Mouse (Mus musculus): ENCODE results near the gene BC049352. TPM values are rescaled to one million over a fixed set of nuclear protein-coding genes. Genes with fewer than 3 reads are reported as not detected.

Gene BC049352
- total and polyA plus RNA-seq, 3 experiments, result 0.17 TPM; not detected in 2

DNA sequence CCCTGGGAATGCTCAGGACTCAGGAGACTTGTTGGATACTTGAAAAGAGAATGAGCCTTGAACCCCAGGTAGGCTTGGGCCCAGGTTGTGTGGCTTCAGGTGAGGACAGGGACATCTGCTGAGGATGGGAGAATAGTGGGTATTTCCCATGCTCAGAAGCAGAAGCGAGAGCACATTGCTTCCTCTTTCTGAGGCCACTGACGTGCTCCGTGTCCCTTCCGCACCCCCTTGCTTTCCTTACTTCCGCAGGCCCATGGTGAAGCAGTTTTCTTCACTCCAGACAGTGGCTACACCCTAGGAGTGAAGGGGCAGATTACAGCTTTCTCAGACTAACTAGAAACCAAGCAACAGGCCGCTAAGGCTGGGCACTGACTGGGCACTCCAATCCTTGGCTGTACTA, 64.3 kb downstream of the BC049352 start (continued):
- TF ChIP-seq ZMIZ1 (IDR thresholded peaks at IDR 0.05; ENCODE audit: low read depth, low read length) (peak; percentile 55; the same call in 1 of the 2 replicates), CTCF (conservative IDR thresholded peaks at IDR 0.05 in 1 of 2, IDR thresholded peaks at IDR 0.05 in 1 of 2; ENCODE audit: low read depth in 2 of 2, low read length in 2 of 2) (no peak), MAZ (IDR thresholded peaks at IDR 0.05; ENCODE audit: low read depth, low read length) (peak; percentile 86), EP300 (IDR thresholded peaks at IDR 0.05; ENCODE audit: low read length) (peak; percentile 99), GABPA (IDR thresholded peaks at IDR 0.05; ENCODE audit: insufficient replicate concordance, low read depth, low read length) (no peak), ZC3H11A (IDR thresholded peaks at IDR 0.05; ENCODE audit: low read depth, low read length) (no peak)

DNA sequence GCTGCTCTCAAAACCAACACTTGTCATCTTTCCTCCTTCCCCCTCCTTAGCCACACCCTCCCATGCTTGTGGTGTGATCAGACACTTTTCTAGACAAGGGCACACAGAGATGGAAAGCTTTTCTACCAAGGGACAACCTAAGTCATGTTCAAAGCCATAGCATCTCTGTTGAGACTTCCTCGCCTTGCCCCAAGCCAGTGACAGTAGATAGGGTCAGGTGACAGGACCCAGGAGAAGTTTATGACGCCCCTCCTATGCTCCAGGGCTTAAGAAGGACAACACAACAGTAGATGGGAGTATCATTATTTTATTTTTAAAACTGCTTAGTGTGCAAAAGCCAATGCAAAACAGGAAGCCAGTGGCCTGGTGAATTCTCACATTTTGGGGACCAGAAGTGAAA, 65.7 kb downstream of the BC049352 start:
- Histone ChIP-seq H3K4me3 (replicated peaks in 1 of 3; ENCODE audit: low read depth in 2 of 3, low read length in 2 of 3, poor library complexity in 1 of 3) (no peak overlapping the region), H3K36me3 (replicated peaks in 1 of 2; ENCODE audit: control insufficient read depth in 1 of 2, insufficient read depth in 1 of 2, low read length in 1 of 2) (no peaks in the 10 kb centered on the region), H3K27ac (ENCODE audit: insufficient read depth, low read depth) (peak overlapping the region; percentile 78), H3K9me3 (replicated peaks; ENCODE audit: low read length) (no peaks in the 10 kb centered on the region), H3K9ac (ENCODE audit: insufficient read depth, low read depth) (no peak overlapping the region), H3K4me2 (ENCODE audit: insufficient read depth, low read depth, poor library complexity, severe bottlenecking) (no peak overlapping the region; the same call in 1 of the 2 replicates), H3K4me1 (ENCODE audit: control insufficient read depth in 1 of 2, insufficient read depth in 2 of 2) (peaks cover 59 to 99% of the 10 kb centered on the region in 2 experiments), H3K27me3 (replicated peaks) (no peaks in the 10 kb centered on the region), H3K79me2 (replicated peaks; ENCODE audit: control insufficient read depth, extremely low read depth, insufficient read depth, poor library complexity, severe bottlenecking) (no peaks in the 10 kb centered on the region)
- TF ChIP-seq ETS1 (conservative IDR thresholded peaks at IDR 0.05; ENCODE audit: low read depth, low read length), result peak; percentile 4; the same call in 1 of the 2 replicates
- TF ChIP-seq USF1 (IDR thresholded peaks at IDR 0.05; ENCODE audit: low read depth, low read length), result no peak
- 0 out of 2 replicates have a peak, but pooled peaks have one; percentile 41 for TF ChIP-seq MAZ (IDR thresholded peaks at IDR 0.05; ENCODE audit: low read depth, low read length)
- TF ChIP-seq TCF12 (IDR thresholded peaks at IDR 0.05; ENCODE audit: low read depth, low read length), result no peak
- TF ChIP-seq POLR2AphosphoS2 (IDR thresholded peaks at IDR 0.05; ENCODE audit: low read depth, low read length), result no peak
- no peak for TF ChIP-seq GABPA (IDR thresholded peaks at IDR 0.05; ENCODE audit: insufficient replicate concordance, low read depth, low read length)
- TF ChIP-seq EP300 (IDR thresholded peaks at IDR 0.05; ENCODE audit: low read length), result no peak; the same call in 1 of the 2 replicates
- peak; percentile 96 for TF ChIP-seq MAFK (IDR thresholded peaks at IDR 0.05; ENCODE audit: insufficient replicate concordance, low read length)
- TF ChIP-seq ZC3H11A (IDR thresholded peaks at IDR 0.05; ENCODE audit: low read depth, low read length), result no peak
- no peak for TF ChIP-seq RAD21 (IDR thresholded peaks at IDR 0.05; ENCODE audit: low read depth, low read length)
- no peak for TF ChIP-seq ZNF384 (IDR thresholded peaks at IDR 0.05; ENCODE audit: low read depth, low read length)
- TF ChIP-seq JUN (IDR thresholded peaks at IDR 0.05; ENCODE audit: insufficient read depth, low read depth, low read length), result no peak
- in situ Hi-C loops (cut with MboI; ENCODE audit: low pct_ligation_motif_present, low pct_unique_long_range_greater_than_20kb, low sequenced_read_pairs) (no loop called here), dilution Hi-C loops (cut with MboI; ENCODE audit: extremely low pct_ligation_motif_present, extremely low pct_unique_long_range_greater_than_20kb, low sequenced_read_pairs) (no loop called here)
- peak; percentile 68 for DNase-seq (ENCODE audit: extremely low read depth)

GRCm38 (mm10) chr9:45250306-45250705, 68.5 kb downstream of the BC049352 start:
- dilution Hi-C loops (cut with MboI; ENCODE audit: extremely low pct_ligation_motif_present, extremely low pct_unique_long_range_greater_than_20kb, low sequenced_read_pairs) (no loop called here), in situ Hi-C loops (cut with MboI; ENCODE audit: low pct_ligation_motif_present, low pct_unique_long_range_greater_than_20kb, low sequenced_read_pairs) (no loop called here)
- Histone ChIP-seq H3K4me3 (replicated peaks in 1 of 3; ENCODE audit: low read depth in 2 of 3, low read length in 2 of 3, poor library complexity in 1 of 3) (no peak overlapping the region), H3K36me3 (replicated peaks in 1 of 2; ENCODE audit: control insufficient read depth in 1 of 2, insufficient read depth in 1 of 2, low read length in 1 of 2) (peaks cover 5 to 13% of the 10 kb centered on the region in 2 experiments), H3K79me2 (replicated peaks; ENCODE audit: control insufficient read depth, extremely low read depth, insufficient read depth, poor library complexity, severe bottlenecking) (no peaks in the 10 kb centered on the region), H3K4me2 (ENCODE audit: insufficient read depth, low read depth, poor library complexity, severe bottlenecking) (no peak overlapping the region), H3K4me1 (ENCODE audit: control insufficient read depth in 1 of 2, insufficient read depth in 2 of 2) (peaks cover 58 to 100% of the 10 kb centered on the region in 2 experiments), H3K9ac (ENCODE audit: insufficient read depth, low read depth) (no peak overlapping the region), H3K9me3 (replicated peaks; ENCODE audit: low read length) (no peaks in the 10 kb centered on the region), H3K27ac (ENCODE audit: insufficient read depth, low read depth) (no peak overlapping the region), H3K27me3 (replicated peaks) (no peaks in the 10 kb centered on the region)
- TF ChIP-seq MYC (IDR thresholded peaks at IDR 0.05; ENCODE audit: low read depth, low read length) (no peak), MXI1 (IDR thresholded peaks at IDR 0.05; ENCODE audit: low read depth, low read length) (no peak), JUND (conservative IDR thresholded peaks at IDR 0.05; ENCODE audit: low read depth, low read length) (no peak), MAX (IDR thresholded peaks at IDR 0.05; ENCODE audit: low read length) (no peak), BHLHE40 (IDR thresholded peaks at IDR 0.05; ENCODE audit: low read depth, low read length) (no peak), POLR2AphosphoS2 (IDR thresholded peaks at IDR 0.05; ENCODE audit: low read depth, low read length) (no peak), MAZ (IDR thresholded peaks at IDR 0.05; ENCODE audit: low read depth, low read length) (no peak), SIN3A (IDR thresholded peaks at IDR 0.05; ENCODE audit: low read length) (no peak), KAT2A (IDR thresholded peaks at IDR 0.05; ENCODE audit: insufficient replicate concordance, low read length) (no peak), UBTF (IDR thresholded peaks at IDR 0.05; ENCODE audit: low read depth, low read length) (no peak), RCOR1 (conservative IDR thresholded peaks at IDR 0.05; ENCODE audit: low read depth, low read length) (no peak), ELF1 (IDR thresholded peaks at IDR 0.05; ENCODE audit: low read depth, low read length) (no peak; the same call in 1 of the 2 replicates), IRF4 (IDR thresholded peaks at IDR 0.05; ENCODE audit: low read depth, low read length) (no peak)
- DNase-seq (ENCODE audit: extremely low read depth), result no peak

Measured in CH12.LX (cell line).